8 mouse cellular contexts compared by ENCODE assay signal in the genomic region with DNA sequence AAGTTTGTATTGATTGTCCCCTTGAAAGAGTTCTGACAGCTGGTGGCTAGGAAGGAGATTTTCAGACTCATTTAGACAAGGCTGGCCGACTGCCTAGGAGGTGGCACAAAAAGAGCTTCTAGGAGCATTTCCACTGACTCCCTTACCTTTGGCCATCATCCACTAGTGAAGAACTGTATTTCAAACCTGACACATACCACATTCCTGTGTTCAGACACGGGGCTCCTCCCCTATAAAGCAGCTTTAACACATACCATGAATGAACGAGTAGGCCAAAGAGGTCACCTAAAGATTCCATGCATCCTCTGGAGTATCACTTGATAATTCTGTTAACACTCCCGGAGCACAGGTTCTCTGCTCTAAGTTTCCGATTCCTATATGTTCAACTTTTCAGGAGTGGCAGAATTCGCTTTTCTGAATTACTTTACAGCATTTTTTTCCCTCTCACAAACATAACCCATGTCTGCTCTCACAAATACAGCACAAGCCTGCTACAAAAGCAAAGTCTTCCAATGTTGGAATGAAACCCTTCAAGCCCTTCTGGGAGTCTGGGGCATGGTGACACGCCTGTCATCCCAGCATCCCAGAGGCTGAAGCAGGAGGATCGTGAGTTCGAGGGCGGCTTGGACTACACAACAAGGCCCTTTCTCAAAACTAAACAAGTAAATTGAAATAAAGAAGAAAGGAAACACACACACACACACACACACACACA. TPM values are rescaled to one million over a fixed set of nuclear protein-coding genes. Genes with fewer than 3 reads are reported as not detected.
A peak's percentile ranks its signal among the peaks of the same experiment; 100 is the strongest.
DNase-seq lines count a peak whose midpoint lies in the region; ATAC-seq and TF ChIP-seq lines count a peak whose summit lies in the region.

No protein-coding gene starts in this region.

- H3K4me3 ChIP-seq in C2C12 (ENCODE audit: insufficient read depth, poor library complexity, severe bottlenecking) = peak overlapping the region; percentile 78
- H3K4me3 ChIP-seq in heart, embryonic 15.5 days = peak overlapping the region; percentile 90
- peak overlapping the region; percentile 70 for H3K4me3 ChIP-seq in olfactory bulb, adult 2 months (ENCODE audit: insufficient read depth, low read depth, low read length)

- DNase-seq in heart, adult 18-20 months = peak; percentile 9 to 13
- no peak for DNase-seq in heart, postnatal 4 days
- peak; percentile 6 for DNase-seq in cerebellum, adult 8-10 months
- peak; percentile 37 for DNase-seq in liver
- no peak for DNase-seq in layer of hippocampus, adult 18-20 months (ENCODE audit: low spot score in 2 of 2)

- peak overlapping the region; percentile 69 for H3K27ac ChIP-seq in heart, embryonic 15.5 days
- H3K27ac ChIP-seq in olfactory bulb, adult 2 months (ENCODE audit: insufficient read depth, low read depth, low read length) = peak overlapping the region; percentile 39

- peaks cover 6% of the 10 kb centered on the region for H3K4me1 ChIP-seq in heart, embryonic 15.5 days (replicated peaks)
- 0 out of 2 replicates have a peak, but pooled peaks cover 2% of the 10 kb centered on the region for H3K4me1 ChIP-seq in olfactory bulb, adult 2 months (ENCODE audit: control insufficient read depth, insufficient read depth, low read length)

- no peak; the same call in 1 of the 2 replicates for ATAC-seq in heart, embryonic 15.5 days (replicated peaks; ENCODE audit: insufficient number of reproducible peaks, insufficient read depth, low FRiP score, low read depth)

- H3K4me2 ChIP-seq in heart, embryonic 15.5 days = peak overlapping the region; percentile 75

- peak overlapping the region; percentile 91 for H3ac ChIP-seq in C2C12 (ENCODE audit: control insufficient read depth, insufficient read length, low read depth)

- no peaks in the 10 kb centered on the region for H3K27me3 ChIP-seq in C2C12 (ENCODE audit: control insufficient read depth, insufficient read depth, insufficient read length)
- no peaks in the 10 kb centered on the region for H3K27me3 ChIP-seq in heart, embryonic 15.5 days

- peak overlapping the region; percentile 70 for H3K9ac ChIP-seq in heart, embryonic 15.5 days

- H3K9me3 ChIP-seq in heart, embryonic 15.5 days (replicated peaks) = no peaks in the 10 kb centered on the region

- TF ChIP-seq POLR2A in olfactory bulb, adult 2 months (IDR thresholded peaks at IDR 0.05; ENCODE audit: insufficient read depth, low read depth, low read length) = no peak

- TF ChIP-seq CTCF in C2C12 (IDR thresholded peaks at IDR 0.05; ENCODE audit: control insufficient read depth, insufficient read depth, insufficient read length) = no peak
- TF ChIP-seq CTCF in olfactory bulb, adult 2 months (IDR thresholded peaks at IDR 0.05; ENCODE audit: insufficient read depth, low read depth, low read length) = no peak

- 13% methylated on average over 10 of the region's 10 CpGs for WGBS in heart, embryonic 15.5 days
- WGBS in olfactory bulb, adult 2 months = 10% methylated on average over 10 of the region's 10 CpGs

- peaks cover 12% of the 10 kb centered on the region for H3K36me3 ChIP-seq in C2C12 (ENCODE audit: control insufficient read depth, insufficient read depth)
- peaks cover 8% of the 10 kb centered on the region for H3K36me3 ChIP-seq in heart, embryonic 15.5 days

- H3K79me2 ChIP-seq in C2C12 (ENCODE audit: control insufficient read depth, insufficient read depth) = peaks cover 50% of the 10 kb centered on the region

- H3K79me3 ChIP-seq in C2C12 (ENCODE audit: low read depth) = peaks cover 26% of the 10 kb centered on the region

TF ChIP-seq in C2C12, 6 proteins besides CTCF, POLR2A, EP300 and RAD21:
- TF ChIP-seq CEBPB (IDR thresholded peaks at IDR 0.05; ENCODE audit: low read depth) (no peak), MYOG (IDR thresholded peaks at IDR 0.05; ENCODE audit: control insufficient read depth, extremely low read depth, insufficient read length) (no peak), USF1 (IDR thresholded peaks at IDR 0.05; ENCODE audit: low read depth) (no peak)
TF ChIP-seq in C2C12: peak in this region for 0.

RNA-seq across cellular contexts. Expression of a gene that starts 0.6 kb away (rescaled TPM):
- total RNA-seq in heart, adult 18-20 months (2021) = 1 to 10 TPM; 7.7 to 8.9 TPM
- 10 to 100 TPM; 15.7 to 18.5 TPM for total RNA-seq in heart, postnatal 4 days (2021)
- 44.1 TPM for polyA plus RNA-seq in C2C12 (2012; fragmentation: generic; extraction: Trizol)
- 29.0 and 39.8 TPM in 2 replicates for polyA plus RNA-seq in heart, embryonic 15.5 days (2015; fragmentation: Nextera tagmentation; extraction: Ambion mirVana)
- not detected in 2 replicates for polyA plus RNA-seq in olfactory bulb, adult 2 months (2012; ENCODE audit: insufficient read depth, insufficient read length, low replicate concordance, missing spikeins)
- total RNA-seq in layer of hippocampus, adult 18-20 months (2021) = 10 to 100 TPM in 1 of 2 experiments, 1 to 10 TPM in 1; 9.2 to 12.6 TPM

RNA-seq across cellular contexts. Expression of a gene that starts 45.3 kb away (rescaled TPM):
- under 1 TPM in 1 of 2 experiments, not detected in 1; 0.62 TPM for total RNA-seq in heart, adult 18-20 months (2021)
- total RNA-seq in heart, postnatal 4 days (2021) = under 1 TPM; 0.16 to 0.33 TPM
- polyA plus RNA-seq in C2C12 (2012; fragmentation: generic; extraction: Trizol) = 0.08 TPM
- 0.09 and 0.20 TPM in 2 replicates for polyA plus RNA-seq in heart, embryonic 15.5 days (2015; fragmentation: Nextera tagmentation; extraction: Ambion mirVana)
- polyA plus RNA-seq in olfactory bulb, adult 2 months (2012; ENCODE audit: insufficient read depth, insufficient read length, low replicate concordance, missing spikeins) = not detected in 2 replicates
- under 1 TPM; 0.30 to 0.36 TPM for total RNA-seq in layer of hippocampus, adult 18-20 months (2021)

Comparison
In these comparisons a context has a peak if more than half of its experiments do, and no peak if none do; other contexts are left out.
1. DNase-seq: peak in heart, adult 18-20 months (2 of 2), cerebellum, adult 8-10 months (single experiment) and liver (single experiment); none in heart, postnatal 4 days (single experiment) and layer of hippocampus, adult 18-20 months (0 of 2).
2. Peak in every context shown above with its lines, with median percentiles within 50 percentile points of each other: H3K4me3 ChIP-seq.